Mouse (Mus musculus) WW6 (cell line): ENCODE measurements around the gene Kras.
A peak's percentile ranks its signal among the peaks of the same experiment; 100 is the strongest.

Source experiments
- DNase-seq: peaks from one replicate; pipeline ENCODE4 v3.0.0-alpha.2; 2013; ENCODE audit warnings: low read depth, low spot score

Gene Kras

DNA sequence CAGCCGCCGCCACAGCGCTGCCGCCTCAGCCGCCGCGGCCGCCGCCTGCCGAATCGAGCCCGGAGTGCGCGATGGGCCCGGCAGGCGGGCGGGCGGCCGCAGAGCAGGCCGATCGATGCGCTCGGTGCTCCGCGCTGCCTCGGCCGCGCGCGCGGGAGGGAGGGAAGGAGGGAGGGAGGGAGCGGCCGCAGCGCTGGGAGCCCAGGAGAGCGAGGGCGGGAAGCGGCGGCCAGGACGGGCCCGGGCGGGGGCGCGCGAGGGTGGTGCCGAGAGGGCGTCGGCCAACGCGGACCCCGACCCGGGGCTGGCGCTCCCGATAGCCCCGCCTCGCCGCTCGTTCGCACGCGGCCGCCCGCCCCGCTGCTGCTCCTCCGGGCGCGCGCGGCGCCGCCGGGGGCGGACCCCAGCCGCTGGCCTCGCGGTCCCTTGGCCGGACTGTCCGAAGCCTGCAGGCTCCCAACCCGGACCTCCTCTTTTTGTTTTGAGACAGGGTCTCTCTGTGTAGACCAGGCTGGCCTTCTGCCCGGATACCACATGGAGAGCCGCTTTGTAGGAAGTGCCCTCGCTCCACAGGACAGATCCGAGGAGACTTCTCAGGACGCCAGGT, at the start of gene Kras:
Gene Kras (minus strand): TSS at position 55 of the 607 bp plus-strand sequence.
- DNase-seq, result peak; percentile 82

DNA sequence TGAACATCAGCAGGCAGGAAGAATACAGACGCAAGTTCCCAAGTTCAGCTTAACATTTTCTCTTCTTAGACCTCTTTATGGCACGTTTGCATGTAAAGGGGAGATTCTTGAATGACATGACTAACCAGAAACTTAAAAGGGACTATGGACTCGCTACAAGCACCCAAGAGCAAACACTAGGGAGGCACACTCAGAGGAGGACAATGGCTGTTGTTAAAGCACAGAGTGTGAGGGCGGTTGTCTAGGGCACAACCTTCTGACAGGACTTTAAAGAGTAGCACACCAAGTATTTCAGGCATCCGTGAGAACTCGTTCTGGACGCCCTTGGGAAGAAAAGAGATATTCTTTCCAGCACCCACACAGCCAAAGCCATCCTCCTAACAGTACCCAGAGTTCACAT, 47.6 kb upstream of the Kras start:
- no peak for DNase-seq

DNA sequence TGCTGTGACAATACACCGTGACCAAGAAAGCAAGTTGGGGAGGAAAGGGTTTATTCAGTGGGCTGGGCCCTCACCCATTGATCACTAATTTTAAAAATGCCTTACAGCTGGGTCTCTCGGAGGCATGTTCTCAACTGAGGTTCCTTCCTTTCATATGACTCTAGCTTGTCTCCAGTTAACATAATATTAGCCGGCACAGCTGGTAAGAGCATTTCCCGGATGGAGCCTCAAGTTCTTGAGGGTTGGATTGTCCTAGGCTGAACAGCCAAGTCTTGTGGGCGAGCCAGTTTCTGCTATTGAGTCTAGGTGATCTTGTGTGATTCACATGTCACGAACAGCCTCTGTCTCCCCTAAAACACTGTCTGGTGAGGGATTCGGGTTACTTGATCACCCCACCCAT, 46.9 kb upstream of the Kras start:
- no peak for DNase-seq

DNA sequence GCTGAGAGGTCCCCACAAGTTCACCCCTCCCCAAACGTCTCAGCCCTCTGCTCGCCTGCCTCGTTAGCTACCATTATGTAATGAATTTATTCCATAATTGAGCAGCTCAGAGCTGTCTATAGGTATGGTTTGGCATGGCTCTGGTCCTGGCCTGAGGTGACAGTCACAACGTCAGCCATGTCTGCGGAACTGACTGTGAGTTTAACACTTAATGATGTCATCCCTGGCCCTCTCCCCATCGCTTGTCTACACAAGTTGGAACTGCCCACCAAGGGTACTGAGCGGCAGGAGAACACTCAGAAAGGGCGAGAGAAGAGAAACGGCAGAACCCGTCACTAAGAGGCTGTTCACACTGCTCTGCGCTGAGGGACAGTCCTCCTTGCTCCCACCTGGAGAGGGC, 45.1 kb upstream of the Kras start:
- DNase-seq, result no peak

DNA sequence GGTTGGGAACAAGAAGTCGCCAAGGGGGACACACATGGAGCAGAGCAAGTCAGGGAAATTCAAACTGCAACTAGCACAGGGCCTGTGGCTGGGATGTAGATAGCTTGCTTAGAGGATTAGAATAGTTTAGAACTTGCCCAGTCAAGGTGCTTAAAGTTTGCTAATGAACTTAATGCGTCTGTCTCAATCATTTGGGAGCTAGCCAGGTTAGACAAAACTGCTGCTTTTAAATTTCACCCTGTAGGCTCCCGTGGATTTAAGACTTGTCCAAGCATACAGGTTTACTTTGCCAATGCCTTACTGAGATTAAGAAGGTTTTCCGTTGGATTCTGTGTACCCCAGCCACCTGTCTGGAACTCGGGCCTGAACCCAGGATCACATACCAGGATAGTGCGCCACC, 43.1 kb upstream of the Kras start:
- no peak for DNase-seq

DNA sequence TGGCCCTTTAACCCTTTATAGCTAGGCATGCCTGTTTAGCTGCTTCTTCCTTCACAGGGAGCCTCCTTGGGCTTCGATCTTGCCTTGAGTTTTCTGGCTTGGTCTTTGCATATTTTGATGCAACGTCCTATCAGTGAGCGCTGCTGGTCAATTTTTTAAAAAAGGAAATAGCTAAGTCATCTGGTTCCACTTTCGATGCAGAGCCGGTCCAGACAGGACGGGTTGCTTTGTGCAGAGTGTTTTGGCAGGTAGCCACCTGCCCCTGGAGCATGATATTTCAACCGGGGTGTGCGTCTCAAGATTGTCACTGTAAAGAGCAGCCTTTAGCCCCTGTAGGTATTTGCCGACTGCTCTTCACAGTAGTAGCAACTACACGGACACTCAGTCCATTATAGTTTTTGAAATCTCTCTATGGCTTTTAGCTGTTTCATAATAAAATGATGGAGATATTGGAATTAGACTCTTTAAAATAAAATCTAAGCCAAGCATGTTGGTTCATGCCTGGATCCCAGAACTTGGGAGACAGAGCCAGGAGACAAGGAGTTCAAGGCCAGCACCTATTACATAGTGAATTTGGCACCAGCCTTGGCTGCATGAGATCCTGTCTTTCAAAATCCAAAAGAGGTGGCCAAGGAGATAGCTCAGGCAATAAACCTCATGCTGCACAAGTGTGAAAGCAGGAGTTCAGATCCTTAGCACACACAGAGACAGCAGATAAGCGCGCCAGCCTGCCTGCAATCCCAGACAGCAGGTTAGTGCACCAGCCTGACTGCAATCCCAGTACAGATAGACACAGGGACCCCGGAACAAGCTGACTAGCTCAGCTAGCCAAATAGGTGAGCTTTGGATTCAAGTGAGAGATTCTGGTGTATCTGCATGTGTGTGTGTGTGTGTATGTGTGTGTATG, 41.6 kb upstream of the Kras start:
- no peak for DNase-seq

DNA sequence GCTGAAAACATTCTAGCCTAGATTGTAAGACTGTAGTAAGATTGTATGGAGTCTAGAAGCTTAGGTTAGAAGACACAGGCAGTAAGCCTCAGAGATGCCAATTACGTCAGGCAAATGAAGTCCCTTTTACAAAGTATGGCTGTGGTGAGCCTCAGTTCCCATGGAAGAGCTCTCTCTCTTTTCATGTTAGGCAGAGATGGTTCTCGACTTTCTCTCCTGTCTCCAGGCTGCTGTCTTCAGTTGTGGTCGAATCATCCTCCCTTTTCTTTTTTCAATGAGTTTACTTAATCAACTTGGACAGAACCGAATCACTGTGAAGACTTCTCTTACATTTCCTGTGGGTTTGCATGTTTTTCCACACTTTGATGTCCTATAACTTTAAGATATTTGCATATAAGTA, 35.6 kb upstream of the Kras start:
- DNase-seq, result no peak

DNA sequence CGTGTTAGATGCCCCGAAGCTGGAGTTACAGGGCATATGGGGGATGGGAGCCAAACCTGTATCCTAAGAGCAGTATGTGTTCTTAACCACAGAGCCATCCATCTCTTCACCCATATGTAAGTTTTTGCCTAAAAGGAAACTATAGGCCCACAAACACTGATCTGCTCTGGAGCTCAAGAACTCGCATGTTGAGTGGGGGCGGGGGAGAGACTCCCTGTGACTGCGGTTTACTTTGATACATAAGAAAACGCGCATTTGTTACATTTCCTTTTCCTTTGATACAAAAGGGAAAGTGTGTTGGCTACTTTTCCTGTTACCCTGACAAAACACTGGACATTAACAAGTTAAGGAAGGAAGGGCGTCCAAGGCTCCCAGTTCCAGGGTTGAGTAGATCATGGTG, 34.2 kb upstream of the Kras start:
- DNase-seq, result no peak

DNA sequence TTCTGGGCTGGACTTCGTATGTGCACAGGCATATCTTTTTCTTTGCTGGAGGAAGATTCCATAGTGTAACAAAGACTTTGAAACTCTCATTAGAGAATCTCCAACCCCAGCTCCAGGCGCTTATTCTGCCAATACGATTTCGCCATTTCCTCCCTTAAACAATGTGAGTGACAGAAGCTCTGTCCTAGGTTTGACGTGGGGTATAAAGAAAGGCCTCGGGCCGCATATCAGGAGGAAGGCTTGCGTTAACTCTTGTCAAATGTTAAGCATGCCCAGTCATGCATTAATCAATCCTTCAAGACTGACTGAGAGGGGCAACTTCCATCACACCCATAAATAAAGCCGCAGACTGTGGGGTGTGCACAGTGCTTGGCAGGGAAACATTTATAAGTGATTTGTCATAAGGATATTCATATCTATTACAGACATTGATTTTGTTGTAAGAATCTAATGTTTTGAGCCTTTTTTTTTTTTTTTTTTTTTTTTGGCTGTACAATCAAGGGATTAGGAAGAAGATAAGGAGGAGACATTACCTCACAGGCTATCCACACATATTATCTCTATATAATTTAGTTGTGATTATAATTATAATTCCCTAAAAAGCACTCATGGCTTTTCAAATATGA, 27.2 kb upstream of the Kras start:
- no peak for DNase-seq

DNA sequence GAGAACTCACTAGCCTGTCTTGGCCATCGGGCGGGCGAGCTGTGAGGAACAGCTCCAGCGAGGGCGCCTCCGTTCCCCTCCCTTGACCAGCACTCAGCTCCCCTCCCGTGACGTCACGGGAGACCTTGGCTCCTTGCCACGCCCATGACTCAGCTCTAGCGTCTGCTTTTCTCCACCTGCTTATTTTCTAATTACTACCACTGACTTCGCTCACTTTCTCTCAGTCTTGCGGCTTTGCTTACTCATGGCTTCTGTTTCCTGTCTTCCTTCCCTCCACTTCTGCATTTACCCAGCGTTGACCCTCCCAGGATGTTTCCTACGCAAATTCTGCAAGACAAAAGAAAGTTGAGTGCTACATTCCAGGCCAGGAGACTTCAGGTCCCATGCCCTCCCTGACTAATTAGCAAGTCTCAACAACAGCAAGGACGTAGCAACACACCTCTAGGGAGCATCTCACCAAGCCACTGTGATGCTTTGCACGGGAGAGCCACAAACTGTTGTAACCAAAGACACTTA, 26.3 kb upstream of the Kras start:
- peak; percentile 86 for DNase-seq

DNA sequence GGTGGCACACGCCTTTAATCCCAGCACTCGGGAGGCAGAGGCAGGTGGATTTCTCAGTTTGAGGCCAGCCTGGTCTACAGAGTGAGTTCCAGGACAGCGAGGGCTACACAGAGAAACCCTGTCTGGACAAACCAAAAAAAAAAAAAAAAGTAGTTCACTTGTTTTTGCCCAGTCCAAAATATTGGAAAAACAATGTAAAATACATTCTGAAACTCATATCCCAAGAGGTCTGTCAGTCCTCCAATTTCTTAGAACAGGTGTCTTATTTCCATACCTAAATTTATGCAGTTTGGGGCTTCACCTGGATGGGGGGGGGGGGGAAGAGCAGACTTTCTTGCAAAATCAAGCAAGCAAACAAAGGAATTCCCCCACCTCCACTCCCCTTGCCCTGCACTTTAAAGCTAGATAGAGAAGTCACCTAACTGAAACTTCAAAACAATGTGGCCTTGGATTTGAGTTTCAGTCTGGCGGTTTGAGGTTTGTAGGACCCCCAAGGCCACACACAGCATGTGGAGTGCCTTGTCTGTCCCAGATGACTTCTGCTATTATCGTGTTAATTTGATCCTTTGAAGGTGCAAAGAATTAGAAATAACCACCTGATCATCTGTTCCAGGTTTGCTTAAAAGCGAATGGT, 25.7 kb upstream of the Kras start:
- no peak for DNase-seq

DNA sequence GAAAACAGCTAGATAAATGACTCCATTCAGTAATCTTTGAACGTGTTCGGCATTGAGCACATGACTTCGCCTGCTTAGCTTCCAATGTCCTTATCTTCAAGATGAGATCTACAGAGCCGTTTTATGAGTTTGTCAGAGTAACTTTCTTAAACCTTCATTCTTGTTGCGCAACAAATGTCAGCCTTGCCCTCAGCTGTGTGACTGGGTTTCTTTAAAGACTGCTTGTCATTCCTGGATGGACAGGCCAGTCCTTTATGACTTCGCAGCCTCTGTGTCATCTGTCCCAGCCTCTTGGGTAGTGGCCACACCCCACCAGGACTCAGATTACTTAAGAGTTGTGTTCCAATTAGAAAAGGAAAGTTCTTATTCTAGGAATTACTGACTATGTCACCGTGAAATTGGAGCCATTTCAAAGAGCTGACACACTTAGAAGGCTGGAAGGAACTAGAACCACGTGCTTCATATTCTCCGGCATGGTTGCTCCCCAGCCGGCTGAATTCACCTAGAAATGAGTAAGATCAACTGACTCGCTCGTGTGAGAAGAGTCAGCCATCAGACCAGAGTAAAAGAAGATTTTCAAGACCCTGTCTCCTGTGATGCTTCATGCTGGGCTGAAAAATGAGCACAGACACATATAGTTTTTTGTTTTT, 24.1 kb upstream of the Kras start:
- DNase-seq, result no peak

DNA sequence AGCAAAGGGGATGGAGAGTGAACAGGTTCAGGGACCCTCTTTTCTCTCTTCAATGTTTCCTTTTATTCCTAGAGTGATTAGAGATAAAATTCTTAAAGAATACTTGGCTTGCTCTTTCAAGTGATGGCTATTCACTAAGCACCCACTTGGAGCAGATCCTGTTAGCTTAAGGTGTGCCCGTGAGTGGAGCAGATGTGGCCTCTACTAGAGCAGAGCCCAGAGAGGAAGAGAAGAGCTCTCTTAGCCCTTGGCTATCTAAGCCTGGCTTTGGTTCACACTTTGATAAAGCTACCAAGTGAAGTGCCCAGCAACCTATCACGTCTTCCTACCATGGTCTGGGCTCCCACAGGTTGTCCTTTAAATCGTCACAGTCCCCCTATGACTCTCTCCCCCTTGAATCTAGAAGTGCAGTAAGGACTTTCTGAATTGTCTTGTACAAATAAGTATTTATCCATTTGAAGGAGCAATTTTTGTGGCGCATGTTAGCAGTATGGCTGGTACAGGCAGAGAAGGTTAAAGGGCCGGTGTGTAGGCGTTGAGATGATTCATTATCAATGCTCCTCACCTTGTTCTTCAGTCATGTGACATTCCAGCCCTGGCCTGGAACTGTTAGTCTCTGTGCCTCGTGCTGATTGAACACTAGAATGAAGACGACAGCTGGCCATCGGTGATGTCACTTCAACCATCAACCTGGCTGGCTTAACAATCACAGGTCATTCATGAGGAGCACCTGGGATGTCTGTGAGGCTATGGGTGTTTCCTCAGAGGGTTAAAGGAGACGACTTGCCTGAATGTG, 22.3 kb upstream of the Kras start:
- DNase-seq, result no peak

DNA sequence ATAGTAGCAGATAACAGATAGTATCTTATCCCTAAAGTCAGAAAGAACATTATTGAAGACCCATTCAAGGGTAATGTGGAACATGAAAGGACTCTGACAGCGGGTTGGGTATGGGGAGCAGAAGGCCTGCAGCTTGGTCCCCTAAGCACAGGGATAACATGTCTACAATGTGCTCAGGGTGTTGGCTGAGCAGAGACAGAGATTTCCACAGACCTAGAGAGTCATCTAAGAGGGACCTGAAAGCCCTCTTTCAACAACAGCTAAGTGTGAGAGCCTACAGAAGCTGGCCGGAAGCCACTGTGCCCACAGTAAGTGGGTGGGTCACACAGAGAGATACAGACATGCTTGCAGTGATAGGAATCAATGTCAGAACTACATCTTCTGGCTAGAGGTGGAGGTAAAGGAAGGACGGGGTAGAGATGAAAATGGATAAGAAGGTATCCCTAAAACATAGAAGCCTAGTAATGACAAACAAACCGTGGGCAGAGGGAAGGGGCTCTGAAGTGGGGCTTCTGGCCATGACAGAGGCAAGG, 19.3 kb upstream of the Kras start:
- no peak for DNase-seq

DNA sequence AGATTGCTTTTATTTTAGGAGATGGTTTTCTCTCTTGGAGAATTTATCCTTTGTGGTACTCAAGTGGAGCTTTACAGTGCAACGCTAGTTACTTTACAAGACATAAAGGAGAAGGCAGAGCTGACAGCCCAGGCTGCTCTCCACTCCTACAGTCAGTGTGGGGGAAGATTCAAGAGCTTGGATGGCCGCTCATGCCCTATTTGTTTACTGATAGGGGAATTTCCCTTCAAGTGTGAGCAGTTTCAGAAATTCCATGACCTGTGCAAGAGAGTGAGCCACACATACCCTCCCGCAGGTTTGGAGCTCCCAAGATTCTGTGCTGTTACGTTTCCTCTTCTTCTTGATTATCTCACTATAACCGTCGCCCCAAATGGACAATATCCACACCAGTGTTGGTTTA, 17.7 kb upstream of the Kras start:
- no peak for DNase-seq

DNA sequence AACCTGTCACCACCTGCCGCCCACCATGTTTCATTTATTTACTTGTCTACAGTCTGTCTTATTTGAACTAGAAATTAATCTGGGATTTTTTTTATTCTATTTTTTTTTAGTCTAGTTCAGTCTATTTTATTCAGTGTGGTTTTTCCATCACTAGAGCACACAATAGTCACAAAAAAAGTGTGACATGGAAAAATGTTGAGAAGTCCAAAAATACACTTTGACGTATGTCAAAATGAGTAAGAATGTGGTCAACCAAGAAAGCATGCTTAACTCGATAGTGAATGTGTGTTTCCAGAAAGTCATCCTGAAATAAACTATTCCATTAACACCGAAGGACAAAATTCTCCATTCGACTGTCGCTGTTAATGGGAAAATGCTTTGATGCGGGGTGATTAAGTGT, 12.3 kb upstream of the Kras start:
- DNase-seq, result no peak

DNA sequence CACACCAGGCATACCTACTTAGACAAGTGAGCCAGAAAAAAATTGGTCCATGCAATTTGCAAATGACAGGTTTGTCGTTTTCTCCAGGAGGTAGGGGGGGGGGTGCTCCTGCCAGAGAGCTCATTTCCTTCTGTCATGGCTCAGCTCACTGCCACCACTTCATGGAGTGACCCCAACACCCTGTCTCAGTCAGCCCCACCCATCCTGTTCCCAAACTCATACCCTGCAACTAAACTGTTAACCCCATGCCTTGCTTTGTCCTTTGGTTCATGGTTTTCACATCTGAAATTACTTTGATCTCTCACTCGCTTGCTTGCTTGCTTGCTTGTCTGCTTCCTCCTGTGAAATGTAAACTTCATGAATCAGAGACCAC, 6.6 kb upstream of the Kras start:
- DNase-seq, result no peak

DNA sequence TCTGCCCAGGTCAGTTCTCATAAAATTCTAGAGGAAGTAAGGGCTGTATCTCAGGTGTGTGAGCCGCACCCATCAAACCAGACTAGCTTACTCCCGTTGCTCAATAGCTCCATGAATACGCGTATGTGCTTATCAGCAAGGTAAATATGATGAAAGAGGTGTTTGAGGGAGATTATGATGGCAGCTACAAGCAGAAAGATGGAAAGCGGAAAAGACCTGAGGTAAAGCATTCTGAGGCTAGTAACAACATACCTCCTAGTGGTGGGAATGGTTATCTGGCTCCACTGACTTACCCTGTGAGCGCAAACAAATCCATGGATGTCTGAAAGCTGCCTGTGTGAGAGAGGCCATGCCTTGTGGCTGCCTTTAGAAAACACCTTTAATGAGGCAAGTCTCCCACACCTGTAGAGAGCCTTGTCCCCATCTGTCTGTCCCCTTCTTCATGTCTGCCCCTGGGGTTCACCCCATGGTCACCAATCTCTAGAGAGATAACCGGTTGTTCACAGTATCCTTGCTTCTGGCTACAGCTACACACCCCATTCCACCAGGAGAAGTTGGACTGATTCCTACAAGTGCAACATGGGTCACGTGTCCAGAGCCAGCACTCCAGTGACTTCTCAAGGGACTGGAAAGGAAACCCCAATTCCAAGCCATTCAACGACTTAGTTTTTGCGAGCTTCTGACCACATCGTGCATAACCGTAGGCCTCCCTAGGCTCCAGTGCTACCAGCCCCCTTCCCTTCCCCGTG, 6.1 kb upstream of the Kras start:
- no peak for DNase-seq

DNA sequence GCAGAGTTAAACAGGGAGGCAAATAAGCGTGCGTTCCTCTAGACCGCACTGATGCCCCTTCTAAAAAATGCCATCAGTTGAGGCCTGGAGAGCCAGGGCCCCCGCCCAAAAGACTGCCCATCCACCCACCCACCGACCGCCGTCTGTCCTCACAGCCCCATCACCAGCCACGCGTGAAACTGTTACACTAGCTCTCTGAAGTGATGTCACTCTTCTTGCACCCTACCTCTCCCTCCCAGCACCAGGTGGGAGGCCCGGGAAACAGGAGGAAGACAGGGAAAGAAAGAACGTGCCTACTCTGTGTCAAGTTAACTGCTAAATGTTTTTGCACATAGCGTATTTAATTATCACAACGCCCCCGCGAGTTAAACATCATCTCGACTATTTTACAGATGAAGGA, 781 bp upstream of the Kras start:
- no peak for DNase-seq
